Mouse (Mus musculus) 3134 (cell line): ENCODE measurements around the gene Ankrd12.
A peak's percentile ranks its signal among the peaks of the same experiment; 100 is the strongest.
"Not testable (repeated sequence)": the region's sequence is repeated elsewhere in the genome, so short reads cannot be mapped to it uniquely, and the experiment has no call there.

Experiments used
- DNase-seq: peaks from one replicate; pipeline ENCODE4 v3.0.0-alpha.2; 2011; ENCODE audit warnings: low spot score; ENCODE audit not compliant: insufficient read length; ENCODE audit errors: extremely low read depth

Gene Ankrd12

DNA sequence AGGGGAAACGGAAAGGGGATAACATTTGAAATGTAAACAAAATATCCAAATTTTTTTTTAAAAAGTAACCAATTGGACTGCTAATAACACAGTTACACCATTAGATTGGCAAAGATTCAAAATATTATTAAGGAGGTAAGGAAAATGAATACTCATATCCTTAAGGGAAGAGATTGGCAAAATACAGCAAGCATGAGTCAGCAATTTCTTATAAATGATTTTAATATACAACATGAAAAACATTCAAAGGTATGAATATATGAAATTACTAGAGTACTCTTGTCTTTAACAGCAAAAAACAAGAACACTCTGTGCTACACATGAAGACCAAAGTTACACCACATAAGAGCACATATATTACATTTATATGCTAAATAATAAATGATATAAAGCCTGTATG lies 8.1 kb upstream of the Ankrd12 start:
- no peak for DNase-seq

DNA sequence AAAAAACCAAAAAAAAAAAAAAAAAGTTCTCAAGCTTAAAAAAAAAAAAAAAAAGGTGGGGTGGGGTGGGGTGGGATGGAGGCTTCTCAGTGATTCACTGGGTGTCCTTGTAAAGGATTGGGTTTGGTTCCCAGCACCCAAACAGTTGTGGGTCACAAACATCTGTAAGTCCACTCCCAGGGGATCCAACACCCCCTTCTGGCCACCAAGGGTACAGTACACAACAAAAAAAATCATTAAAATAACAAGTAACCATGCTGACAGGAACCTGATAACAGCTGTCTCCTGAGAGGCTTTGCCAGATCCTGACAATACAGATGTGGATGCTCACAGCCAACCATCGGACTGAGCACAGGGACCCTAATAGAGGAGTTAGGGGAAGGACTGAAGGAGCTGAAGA lies 7.6 kb upstream of the Ankrd12 start:
- DNase-seq = no peak

DNA sequence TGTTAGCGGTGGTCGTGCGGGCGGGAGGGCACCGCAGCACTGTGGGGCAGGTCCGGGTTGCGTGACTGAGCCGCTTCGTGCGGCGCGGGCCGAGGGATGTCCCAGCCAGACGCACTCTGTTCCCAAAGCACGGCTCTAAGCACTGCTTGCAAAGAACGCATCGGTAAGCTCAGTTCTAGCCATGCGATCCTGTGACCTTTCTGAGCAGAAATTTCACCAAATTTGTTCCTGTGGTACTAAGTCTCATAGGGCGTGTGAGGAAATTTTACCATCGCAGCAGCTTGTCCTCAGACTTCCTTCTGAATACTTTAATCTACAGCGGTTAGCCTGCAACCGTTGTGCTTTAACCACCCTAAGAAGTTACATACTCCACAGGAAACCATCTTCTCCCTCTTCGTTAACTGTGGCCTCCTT lies 555 bp upstream of the Ankrd12 start:
- DNase-seq = no peak

DNA sequence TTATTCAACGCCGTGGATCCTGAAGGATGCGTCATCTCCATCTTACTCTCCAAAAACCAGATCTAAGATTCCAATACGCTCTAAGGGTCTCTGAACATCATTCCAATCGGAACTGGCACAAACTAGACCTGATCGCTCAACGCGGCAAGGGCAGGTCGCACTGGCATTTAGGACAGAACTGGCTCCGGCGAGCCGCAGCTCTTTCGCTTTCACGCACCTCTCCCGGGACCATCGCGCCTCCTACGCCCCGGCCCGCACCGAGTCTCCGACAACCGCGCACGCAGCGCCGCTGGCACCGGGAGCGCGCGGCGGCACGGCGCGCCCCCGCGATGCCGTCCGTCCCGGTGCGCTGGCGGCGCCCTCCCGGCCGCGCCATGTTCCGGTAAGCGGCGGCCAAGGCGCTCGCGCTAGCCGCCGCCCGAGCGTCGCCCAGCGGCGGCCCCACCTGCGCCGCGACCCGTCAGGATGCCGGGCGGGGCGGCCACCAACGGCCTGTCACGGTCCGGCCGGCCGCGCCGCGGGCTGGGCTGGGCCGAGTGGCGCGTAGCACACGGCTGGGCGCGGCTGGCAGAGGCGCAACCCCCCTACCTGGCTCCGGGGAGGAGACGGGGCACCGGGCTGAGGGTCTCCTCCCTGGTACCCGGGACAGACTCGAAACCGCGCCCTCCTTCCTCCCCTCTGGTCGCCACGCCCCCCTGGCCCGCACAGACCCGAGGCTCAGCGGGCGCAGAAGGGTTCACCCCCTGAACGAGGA lies 538 bp downstream of the Ankrd12 start:
- DNase-seq = peak; percentile 63

DNA sequence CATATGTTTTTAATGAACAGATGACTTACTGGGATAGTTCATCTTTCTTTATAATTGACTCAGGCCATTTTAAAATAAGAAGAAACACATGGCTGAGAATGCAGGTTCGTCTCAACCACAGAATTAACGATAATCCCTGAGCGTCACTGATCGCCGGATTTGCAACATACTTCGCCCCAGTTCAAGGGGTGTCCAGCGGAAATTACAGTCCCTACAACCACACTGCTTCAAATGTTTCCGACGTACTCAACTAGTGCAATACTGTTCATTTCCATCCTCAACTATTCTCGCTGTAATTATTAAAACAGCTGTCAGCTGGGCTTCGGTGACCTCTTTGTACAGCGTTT lies 1.1 kb downstream of the Ankrd12 start:
- DNase-seq = no peak

DNA sequence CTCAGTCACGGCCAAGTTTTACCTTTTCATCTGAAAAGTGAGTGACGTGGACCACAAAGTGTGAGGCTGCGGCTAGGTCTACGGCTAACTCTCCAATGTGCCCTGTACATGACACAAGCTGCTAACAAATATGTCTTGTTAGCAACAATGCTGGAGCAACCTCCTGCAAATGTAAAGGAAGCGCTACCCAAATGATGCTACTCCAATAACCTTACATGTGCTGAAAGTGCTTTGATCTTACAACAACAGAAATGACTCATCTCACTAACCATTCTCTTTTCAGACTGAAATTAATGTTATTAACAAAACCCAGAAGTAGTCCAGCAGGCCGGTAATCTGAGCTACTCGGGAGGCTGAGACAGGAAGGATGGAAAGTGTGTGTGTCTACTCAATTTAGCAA lies 2.9 kb downstream of the Ankrd12 start:
- DNase-seq = no peak

DNA sequence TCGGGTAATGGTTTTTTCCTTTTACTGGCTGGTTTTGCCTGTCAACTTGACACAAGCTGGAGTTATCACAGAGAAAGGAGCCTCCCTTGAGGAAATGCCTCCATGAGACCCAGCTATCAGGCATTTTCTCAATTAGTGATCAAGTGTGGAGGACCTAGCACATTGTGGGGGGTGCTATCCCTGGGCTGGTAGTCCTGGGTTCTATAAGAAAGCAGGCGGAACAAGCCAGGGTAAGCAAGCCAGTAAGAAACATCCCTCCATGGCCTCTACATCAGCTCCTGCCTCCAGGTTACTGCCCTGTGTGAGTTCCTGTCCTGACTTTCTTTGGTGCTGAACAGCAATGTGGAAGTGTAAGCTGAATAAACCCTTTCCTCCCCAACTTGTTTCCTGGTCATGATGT lies 7.9 kb downstream of the Ankrd12 start:
- DNase-seq = not testable (repeated sequence)

DNA sequence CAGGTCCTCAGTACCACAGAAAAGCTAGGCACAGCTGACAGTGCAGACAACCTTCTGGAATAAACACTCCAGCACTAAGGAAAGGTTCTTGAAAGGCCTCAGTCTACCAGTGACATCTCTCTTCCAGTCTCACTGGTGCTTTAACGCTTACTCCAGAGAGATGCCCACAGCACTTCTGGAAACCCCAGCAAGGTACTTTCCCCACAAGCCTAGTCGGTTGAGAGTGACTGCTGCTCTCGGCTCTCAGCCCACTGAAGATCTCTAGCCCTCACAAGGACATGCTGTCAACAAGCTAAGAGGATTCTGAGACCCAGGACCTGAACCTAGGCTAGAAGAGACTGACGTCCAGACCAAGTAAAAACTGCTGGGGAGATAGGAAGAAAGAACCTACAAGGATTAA lies 11.8 kb downstream of the Ankrd12 start:
- no peak for DNase-seq

DNA sequence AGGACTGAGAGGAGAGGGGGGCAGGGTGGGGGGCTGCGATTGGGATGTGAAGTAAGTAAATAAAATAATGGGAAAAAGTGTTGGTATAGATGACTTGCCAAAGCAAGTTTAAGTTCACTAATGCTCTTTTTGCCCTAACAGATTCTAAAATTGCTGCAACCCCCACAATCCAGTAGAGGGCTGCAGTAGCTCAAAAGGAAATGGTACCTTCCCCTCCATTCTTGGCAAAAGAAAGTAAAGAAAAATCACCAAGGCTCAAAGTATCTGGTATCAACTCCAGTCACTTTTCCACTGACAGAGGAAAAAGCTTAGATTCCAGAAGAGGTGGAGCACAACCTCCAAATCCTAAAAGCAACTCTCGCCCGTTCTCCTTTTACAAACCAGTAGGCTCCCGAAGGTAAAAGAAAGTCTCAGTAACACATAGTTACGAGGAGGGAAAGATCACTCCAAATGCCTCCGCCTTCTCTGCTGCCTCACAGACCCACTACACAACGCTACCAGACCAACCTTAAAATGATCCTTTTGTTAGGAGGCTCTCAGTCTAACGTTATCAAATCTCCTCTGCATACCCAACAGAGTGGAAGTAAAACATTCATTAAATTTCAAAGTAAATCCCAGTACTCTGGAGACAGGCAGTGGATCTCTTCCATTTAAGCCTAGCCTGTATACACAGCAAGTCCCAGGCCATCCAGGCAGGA lies 15.5 kb downstream of the Ankrd12 start:
- DNase-seq = no peak

DNA sequence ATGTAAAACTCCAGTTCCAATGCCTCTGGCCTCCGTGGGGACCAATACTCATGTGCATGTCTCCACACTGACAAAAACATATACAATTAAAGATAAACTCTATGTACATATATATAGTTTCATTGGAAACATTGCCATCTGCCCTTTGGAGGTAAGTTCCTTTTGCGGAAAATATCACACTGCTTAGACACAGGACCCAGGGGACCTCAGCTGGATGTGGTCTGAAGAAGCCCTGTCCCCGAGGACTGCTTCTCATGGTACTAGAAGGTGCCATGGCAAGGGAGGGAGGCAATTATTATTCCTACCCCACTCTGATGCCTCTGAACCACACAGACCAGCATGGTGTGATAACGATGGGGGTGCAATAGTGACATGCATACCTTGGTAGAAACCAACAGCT lies 18.7 kb downstream of the Ankrd12 start:
- DNase-seq = no peak

DNA sequence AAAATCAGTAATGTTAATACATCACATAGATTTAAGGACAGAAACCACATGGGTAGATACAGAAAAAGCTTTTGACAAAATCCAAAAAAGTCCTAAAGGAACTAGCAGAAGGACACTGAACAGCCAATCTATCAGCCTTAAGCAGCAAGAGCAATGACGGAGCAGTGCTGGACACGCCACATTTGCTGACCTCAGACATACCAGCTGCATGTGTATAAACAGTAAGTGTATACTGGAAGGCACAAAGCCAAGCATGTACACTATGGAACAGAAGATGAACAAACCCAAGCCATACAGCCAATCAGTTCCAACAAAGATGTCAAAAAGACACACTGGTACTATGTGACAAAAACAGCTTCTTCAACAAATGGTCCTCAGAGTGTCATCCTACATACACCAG lies 19.7 kb downstream of the Ankrd12 start:
- DNase-seq = no peak

DNA sequence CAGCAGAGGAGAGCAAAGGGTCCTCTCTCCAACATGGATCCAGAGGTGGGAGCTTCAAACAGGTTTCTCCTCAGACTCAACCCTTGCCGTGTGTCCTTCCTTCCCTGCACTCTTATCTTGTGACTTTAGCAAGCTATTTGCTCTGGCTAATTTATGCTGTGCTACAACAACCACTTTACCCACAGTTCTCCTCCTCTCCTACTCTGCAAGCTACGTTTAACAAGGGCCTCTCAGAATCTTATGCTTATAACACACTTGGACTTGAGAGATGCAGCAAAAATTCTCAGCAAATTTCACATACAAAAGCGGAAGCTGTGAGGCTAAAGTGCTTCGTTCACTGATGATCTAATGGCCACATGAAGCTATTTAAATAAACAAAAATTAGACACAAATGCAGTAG lies 23.5 kb downstream of the Ankrd12 start:
- no peak for DNase-seq

DNA sequence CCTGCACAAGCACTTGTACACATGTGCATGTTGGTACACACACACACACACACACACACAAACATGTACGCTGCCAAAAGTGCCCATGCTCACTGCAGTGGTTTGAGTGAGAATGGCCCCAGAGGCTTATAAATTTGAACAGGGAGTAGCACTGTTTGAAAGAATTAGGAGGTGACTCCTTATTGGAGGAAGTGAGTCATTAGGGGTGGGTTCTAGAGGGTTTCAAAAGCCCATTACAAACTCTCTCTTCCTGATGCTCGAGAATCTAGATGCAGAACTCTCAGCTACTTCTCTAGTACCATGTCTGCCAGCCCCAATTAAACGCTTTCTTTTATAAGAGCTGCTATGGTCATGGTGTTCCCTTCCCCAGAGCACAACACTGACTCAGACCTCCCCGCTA lies 28.1 kb downstream of the Ankrd12 start:
- DNase-seq = no peak

DNA sequence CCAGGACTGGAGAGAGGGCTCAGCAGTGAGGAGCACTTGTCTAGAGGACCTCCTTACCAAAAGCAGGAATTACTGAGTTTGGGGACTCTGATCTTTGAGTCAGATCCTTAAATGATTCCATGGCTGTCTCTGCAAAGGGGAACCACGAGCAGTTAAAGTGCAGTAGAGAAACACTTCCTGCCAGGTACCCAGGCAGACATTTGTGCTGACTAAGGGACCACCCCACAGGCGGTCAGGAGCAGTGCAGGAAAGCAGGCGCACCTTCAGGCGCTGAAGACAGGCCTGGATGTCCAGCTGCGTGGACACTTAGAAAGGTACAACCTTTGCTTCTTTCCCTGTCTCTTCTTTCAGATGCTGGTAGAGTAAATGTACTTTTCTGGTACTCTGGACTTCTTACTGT lies 28.7 kb downstream of the Ankrd12 start:
- no peak for DNase-seq

DNA sequence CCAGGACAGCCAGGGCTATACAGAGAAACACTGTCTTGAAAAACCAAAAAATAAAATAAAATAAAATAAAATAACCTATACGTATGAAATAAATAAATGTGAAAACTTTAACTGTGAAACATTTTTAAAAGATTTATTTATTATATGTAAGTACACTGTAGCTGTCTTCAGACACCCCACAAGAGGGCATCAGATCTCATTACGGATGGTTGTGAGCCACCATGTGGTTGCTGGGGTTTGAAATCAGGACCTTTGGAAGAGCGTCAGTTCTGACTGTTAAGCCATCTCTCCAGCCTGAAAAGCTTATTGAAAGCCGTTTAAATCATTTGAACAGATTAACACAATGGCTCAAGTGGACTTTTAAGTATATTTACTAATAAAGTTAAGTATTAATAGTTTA lies 33.2 kb downstream of the Ankrd12 start:
- DNase-seq = not testable (repeated sequence)

DNA sequence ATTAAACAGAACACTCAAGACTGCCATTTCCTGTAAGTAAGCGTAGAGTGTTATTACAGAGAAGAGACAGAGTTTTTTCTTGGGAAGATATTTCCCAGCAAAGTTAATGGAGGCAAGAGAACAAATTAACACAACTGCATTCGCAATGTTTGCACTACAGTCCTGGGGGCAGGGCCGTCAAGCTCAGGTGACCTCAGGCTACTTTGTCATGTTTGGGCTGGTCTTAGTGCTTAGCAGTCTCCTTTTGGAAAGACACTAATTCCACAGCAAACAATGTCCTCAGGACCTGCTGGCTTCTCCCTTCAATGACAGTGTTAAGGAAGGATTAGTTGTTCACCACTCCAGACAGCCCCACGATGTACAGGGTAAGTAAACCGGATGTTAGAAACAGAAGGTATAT lies 35.9 kb downstream of the Ankrd12 start:
- no peak for DNase-seq

DNA sequence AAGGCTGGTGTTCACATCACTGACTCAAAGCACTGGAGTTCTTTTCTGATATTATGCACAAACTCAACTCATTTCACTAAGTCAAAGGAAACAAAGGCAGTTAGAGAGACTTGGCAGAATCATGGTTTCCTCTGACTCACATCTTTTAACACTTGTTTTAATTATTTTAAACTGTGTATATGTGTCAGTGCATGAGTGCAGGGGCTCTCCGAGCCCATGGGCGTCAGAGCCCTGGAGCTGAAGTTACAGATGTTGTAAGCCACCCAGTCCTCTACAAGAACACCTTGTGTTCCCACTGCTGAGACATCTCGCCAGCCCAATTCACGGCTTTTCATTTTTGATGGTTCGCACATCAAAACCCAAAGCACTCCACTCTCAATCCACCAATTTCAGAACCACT lies 43.6 kb downstream of the Ankrd12 start:
- no peak for DNase-seq

DNA sequence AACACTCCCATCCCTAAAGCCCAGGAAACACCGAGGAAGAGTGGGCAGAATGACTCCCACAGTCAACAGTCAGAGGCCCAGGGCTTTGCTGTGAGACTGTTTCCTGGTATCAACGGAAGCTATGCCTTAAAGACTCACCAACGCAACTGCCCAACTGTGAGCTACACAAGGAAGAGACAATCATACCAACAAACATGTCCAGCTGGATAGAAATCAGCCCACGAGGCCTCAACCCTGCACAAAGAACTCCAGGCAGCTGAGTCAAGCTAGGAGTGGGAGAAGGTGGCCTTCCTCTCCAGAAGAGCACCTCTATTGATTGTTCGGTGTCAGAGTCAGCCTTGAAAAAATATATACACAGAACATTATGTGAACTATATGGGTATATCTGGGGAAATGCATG lies 44.9 kb downstream of the Ankrd12 start:
- DNase-seq = no peak

DNA sequence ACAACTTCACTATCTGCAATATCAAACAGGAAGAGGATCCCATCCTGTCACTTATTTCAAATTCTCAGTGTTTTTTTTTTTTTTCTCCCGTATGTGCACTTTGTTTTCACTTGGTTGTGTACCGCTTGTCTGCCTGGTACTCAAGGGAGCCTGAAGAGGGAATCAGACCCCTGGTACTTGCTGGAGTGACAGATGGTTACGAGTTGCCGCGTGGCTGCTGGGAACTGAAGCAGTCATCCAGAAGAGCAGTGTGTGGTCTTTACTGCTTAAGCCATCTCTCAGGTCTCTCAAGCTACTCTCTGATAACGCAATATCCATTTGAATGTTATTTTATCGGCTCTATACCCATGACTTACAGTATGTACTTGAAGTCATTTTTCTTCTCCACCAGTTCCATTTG lies 52.7 kb downstream of the Ankrd12 start:
- no peak for DNase-seq

DNA sequence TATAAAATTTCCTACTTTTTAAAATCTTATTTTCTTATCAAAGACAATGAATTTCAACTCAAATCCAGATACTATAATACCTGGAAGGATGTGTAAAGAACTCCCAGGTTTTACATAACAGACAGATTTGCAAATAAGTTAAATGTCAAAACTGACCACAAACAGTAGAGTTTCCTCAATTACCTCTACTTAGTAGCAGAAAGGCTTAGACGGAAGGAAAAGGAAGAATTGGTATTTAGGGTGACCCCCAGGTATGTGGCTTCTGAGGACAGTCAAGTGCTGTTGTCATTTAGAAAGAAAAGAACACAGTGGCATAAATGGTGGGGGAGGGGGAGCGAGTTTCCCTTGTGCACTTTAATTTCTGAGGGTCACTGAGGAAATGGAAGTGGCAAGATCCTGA lies 65.1 kb downstream of the Ankrd12 start:
- DNase-seq = no peak

DNA sequence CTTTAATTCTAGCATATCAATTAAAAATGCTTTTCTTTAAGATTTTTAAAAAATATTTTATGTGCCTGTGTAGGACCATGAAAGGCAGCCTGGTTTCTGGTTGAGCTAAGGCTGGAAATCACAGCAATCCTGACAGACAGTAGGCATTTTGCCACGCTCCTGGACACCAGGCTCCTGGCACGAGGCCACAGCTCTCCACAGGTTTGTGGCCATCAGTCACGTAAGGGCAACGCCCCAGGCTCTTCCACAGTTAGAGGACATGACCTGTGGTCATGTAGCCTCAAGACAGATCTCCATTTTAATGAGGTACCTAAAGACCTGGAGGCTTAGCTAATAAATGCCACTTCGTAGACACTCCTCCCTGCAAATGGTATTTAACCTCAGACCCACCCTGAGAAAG lies 69.0 kb downstream of the Ankrd12 start:
- DNase-seq = peak; percentile 17

DNA sequence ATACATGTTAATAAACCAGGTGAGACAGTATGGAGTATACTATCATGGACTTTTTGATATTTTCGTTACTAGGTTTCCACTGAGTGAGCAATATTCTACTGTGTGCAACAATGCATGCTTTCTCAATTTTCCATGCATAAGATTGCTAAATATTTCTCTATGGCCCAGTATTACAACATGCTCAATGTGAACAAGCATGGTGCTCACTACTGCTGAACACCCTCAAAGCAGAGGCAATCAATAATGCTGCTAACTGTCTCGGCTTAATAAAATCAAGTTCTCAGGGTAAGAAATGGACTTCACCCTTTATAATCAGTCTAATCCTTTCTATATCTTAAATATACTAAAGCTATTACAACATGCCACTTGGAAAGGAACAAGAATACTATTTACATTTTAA lies 69.4 kb downstream of the Ankrd12 start:
- no peak for DNase-seq
